Mouse (Mus musculus): Measurements from ENCODE around the gene Spsb3. TPM values are rescaled to one million over a fixed set of nuclear protein-coding genes. Genes with fewer than 3 reads are reported as not detected.

Gene Spsb3
- polyA plus RNA-seq, 2 experiments, result 39.4 to 49.6 TPM

- DNase-seq (ENCODE audit: low spot score) (no peak), ATAC-seq (ENCODE audit: low FRiP score, low read depth) (no peak)
- Histone ChIP-seq H3K36me3 (ENCODE audit: control insufficient read depth, insufficient read depth, low read length) (no peaks in the 10 kb centered on the region), H3K4me1 (ENCODE audit: control insufficient read depth, insufficient read depth, low read length) (no peaks in the 10 kb centered on the region), H3K9ac (ENCODE audit: low read depth, low read length, severe bottlenecking) (no peak overlapping the region), H3K27me3 (ENCODE audit: control insufficient read depth, insufficient read depth, low read length) (no peaks in the 10 kb centered on the region), H3K4me3 (replicated peaks; ENCODE audit: low read length) (no peak overlapping the region), H3K27ac (replicated peaks; ENCODE audit: low read depth, low read length) (no peak overlapping the region), H3K9me3 (ENCODE audit: control insufficient read depth, low read length) (no peaks in the 10 kb centered on the region), H3K4me2 (replicated peaks; ENCODE audit: low read depth, low read length, severe bottlenecking) (no peak overlapping the region)
- no peak for TF ChIP-seq POLR2A (IDR thresholded peaks at IDR 0.05; ENCODE audit: borderline replicate concordance, extremely low read depth, insufficient read depth, insufficient read length)
- 47% methylated on average over 4 of the region's 4 CpGs for WGBS
These were observed 12.6 kb upstream of the Spsb3 start for GRCm38 (mm10) chr17:24873695-24874404.

GRCm38 (mm10) chr17:24874405-24874745, 12.1 kb upstream of the Spsb3 start:
- ATAC-seq (ENCODE audit: low FRiP score, low read depth), result no peak

GRCm38 (mm10) chr17:24874989-24875388, 11.5 kb upstream of the Spsb3 start:
- H3K4me2 ChIP-seq (replicated peaks; ENCODE audit: low read depth, low read length, severe bottlenecking), result no peak overlapping the region
- no peaks in the 10 kb centered on the region for H3K4me1 ChIP-seq (ENCODE audit: control insufficient read depth, insufficient read depth, low read length)
- H3K36me3 ChIP-seq (ENCODE audit: control insufficient read depth, insufficient read depth, low read length), result no peaks in the 10 kb centered on the region
- no peak overlapping the region for H3K9ac ChIP-seq (ENCODE audit: low read depth, low read length, severe bottlenecking)
- H3K9me3 ChIP-seq (ENCODE audit: control insufficient read depth, low read length), result no peaks in the 10 kb centered on the region
- WGBS, result 74% methylated on average over 8 of the region's 8 CpGs
- no peak overlapping the region for H3K4me3 ChIP-seq (replicated peaks; ENCODE audit: low read length)
- ATAC-seq (ENCODE audit: low FRiP score, low read depth) (no peak), DNase-seq (ENCODE audit: low spot score) (no peak)
- no peak for TF ChIP-seq POLR2A (IDR thresholded peaks at IDR 0.05; ENCODE audit: borderline replicate concordance, extremely low read depth, insufficient read depth, insufficient read length)
- no peak overlapping the region for H3K27ac ChIP-seq (replicated peaks; ENCODE audit: low read depth, low read length)
- H3K27me3 ChIP-seq (ENCODE audit: control insufficient read depth, insufficient read depth, low read length), result no peaks in the 10 kb centered on the region

More at GRCm38 (mm10) chr17:24874405-24874745, 12.1 kb upstream of the Spsb3 start:
- H3K4me1 ChIP-seq (ENCODE audit: control insufficient read depth, insufficient read depth, low read length), result no peaks in the 10 kb centered on the region
- no peak overlapping the region for H3K4me3 ChIP-seq (replicated peaks; ENCODE audit: low read length)
- no peak overlapping the region for H3K27ac ChIP-seq (replicated peaks; ENCODE audit: low read depth, low read length)
- no peaks in the 10 kb centered on the region for H3K9me3 ChIP-seq (ENCODE audit: control insufficient read depth, low read length)
- TF ChIP-seq POLR2A (IDR thresholded peaks at IDR 0.05; ENCODE audit: borderline replicate concordance, extremely low read depth, insufficient read depth, insufficient read length), result no peak
- no peaks in the 10 kb centered on the region for H3K36me3 ChIP-seq (ENCODE audit: control insufficient read depth, insufficient read depth, low read length)
- H3K27me3 ChIP-seq (ENCODE audit: control insufficient read depth, insufficient read depth, low read length), result no peaks in the 10 kb centered on the region
- H3K9ac ChIP-seq (ENCODE audit: low read depth, low read length, severe bottlenecking), result no peak overlapping the region
- WGBS, result 61% methylated on average over 1 of the region's 1 CpGs
- no peak for DNase-seq (ENCODE audit: low spot score)
- H3K4me2 ChIP-seq (replicated peaks; ENCODE audit: low read depth, low read length, severe bottlenecking), result no peak overlapping the region

GRCm38 (mm10) chr17:24877336-24878116, 8.9 kb upstream of the Spsb3 start:
- DNase-seq (ENCODE audit: low spot score) (no peak), ATAC-seq (ENCODE audit: low FRiP score, low read depth) (no peak)
- Histone ChIP-seq H3K4me2 (replicated peaks; ENCODE audit: low read depth, low read length, severe bottlenecking) (no peak overlapping the region), H3K4me3 (replicated peaks; ENCODE audit: low read length) (no peak overlapping the region), H3K27me3 (ENCODE audit: control insufficient read depth, insufficient read depth, low read length) (no peaks in the 10 kb centered on the region), H3K9me3 (ENCODE audit: control insufficient read depth, low read length) (no peaks in the 10 kb centered on the region), H3K36me3 (ENCODE audit: control insufficient read depth, insufficient read depth, low read length) (peaks cover 1% of the 10 kb centered on the region; the same call in 1 of the 2 replicates), H3K27ac (replicated peaks; ENCODE audit: low read depth, low read length) (no peak overlapping the region), H3K9ac (ENCODE audit: low read depth, low read length, severe bottlenecking) (no peak overlapping the region), H3K4me1 (ENCODE audit: control insufficient read depth, insufficient read depth, low read length) (no peaks in the 10 kb centered on the region)
- no peak for TF ChIP-seq POLR2A (IDR thresholded peaks at IDR 0.05; ENCODE audit: borderline replicate concordance, extremely low read depth, insufficient read depth, insufficient read length)
- WGBS, result 61% methylated on average over 10 of the region's 10 CpGs

- Histone ChIP-seq H3K9me3 (ENCODE audit: control insufficient read depth, low read length) (no peaks in the 10 kb centered on the region), H3K4me2 (replicated peaks; ENCODE audit: low read depth, low read length, severe bottlenecking) (no peak overlapping the region), H3K36me3 (ENCODE audit: control insufficient read depth, insufficient read depth, low read length) (peaks cover 7% of the 10 kb centered on the region; the same call in 1 of the 2 replicates), H3K9ac (ENCODE audit: low read depth, low read length, severe bottlenecking) (0 out of 2 replicates have a peak overlapping the region, but pooled peaks have one; percentile 16), H3K4me3 (replicated peaks; ENCODE audit: low read length) (no peak overlapping the region), H3K4me1 (ENCODE audit: control insufficient read depth, insufficient read depth, low read length) (no peaks in the 10 kb centered on the region), H3K27ac (replicated peaks; ENCODE audit: low read depth, low read length) (no peak overlapping the region), H3K27me3 (ENCODE audit: control insufficient read depth, insufficient read depth, low read length) (no peaks in the 10 kb centered on the region)
- WGBS, result 39% methylated on average over 5 of the region's 5 CpGs
- DNase-seq (ENCODE audit: low spot score) (no peak), ATAC-seq (ENCODE audit: low FRiP score, low read depth) (no peak; the same call in 1 of the 2 replicates)
- no peak for TF ChIP-seq POLR2A (IDR thresholded peaks at IDR 0.05; ENCODE audit: borderline replicate concordance, extremely low read depth, insufficient read depth, insufficient read length)
These were observed 8.4 kb upstream of the Spsb3 start for GRCm38 (mm10) chr17:24878117-24878397.

Data from limb, embryonic 14.5 days (tissue).